Mouse (Mus musculus): ENCODE data around the gene Sycp2l. TPM values are rescaled to one million over a fixed set of nuclear protein-coding genes. Genes with fewer than 3 reads are reported as not detected.

Sycp2l gene
- polyA plus RNA-seq, 1 experiment from 2014 or later, result not detected

GRCm38 (mm10) chr13:41212558-41213322, 98.6 kb downstream of the Sycp2l start:
- H3K36me3 ChIP-seq (ENCODE audit: control insufficient read depth, insufficient read depth, low read length), result no peaks in the 10 kb centered on the region
- no peaks in the 10 kb centered on the region for H3K27me3 ChIP-seq (ENCODE audit: control insufficient read depth, insufficient read depth, low read length)
- H3K4me1 ChIP-seq (ENCODE audit: control insufficient read depth in 2 of 2, insufficient read depth in 2 of 2, low read length in 2 of 2), result no peaks in the 10 kb centered on the region
- no peak overlapping the region for H3K27ac ChIP-seq (replicated peaks in 1 of 2; ENCODE audit: control insufficient read depth in 1 of 2, insufficient read depth in 1 of 2, low read depth in 2 of 2, low read length in 2 of 2)
- no peak for ATAC-seq (ENCODE audit: insufficient number of reproducible peaks, insufficient read depth, low FRiP score, low read depth)
- no peaks in the 10 kb centered on the region for H3K9me3 ChIP-seq (ENCODE audit: control insufficient read depth, low read length)
- H3K4me2 ChIP-seq (ENCODE audit: low read length), result no peak overlapping the region
- no peak overlapping the region for H3K4me3 ChIP-seq (ENCODE audit: control insufficient read depth in 1 of 2, insufficient read depth in 1 of 2, low read depth in 1 of 2, low read length in 2 of 2)
- WGBS, result 61% methylated on average over 6 of the region's 6 CpGs
- no peak overlapping the region for H3K9ac ChIP-seq (ENCODE audit: low read length)

GRCm38 (mm10) chr13:41215669-41216068, 101.6 kb downstream of the Sycp2l start:
- no peaks in the 10 kb centered on the region for H3K27me3 ChIP-seq (ENCODE audit: control insufficient read depth, insufficient read depth, low read length)
- no peak overlapping the region for H3K4me2 ChIP-seq (ENCODE audit: low read length)
- H3K36me3 ChIP-seq (ENCODE audit: control insufficient read depth, insufficient read depth, low read length), result no peaks in the 10 kb centered on the region
- H3K9ac ChIP-seq (ENCODE audit: low read length), result no peak overlapping the region
- H3K4me3 ChIP-seq (ENCODE audit: control insufficient read depth in 1 of 2, insufficient read depth in 1 of 2, low read depth in 1 of 2, low read length in 2 of 2), result no peak overlapping the region
- 75% methylated on average over 6 of the region's 6 CpGs for WGBS
- H3K27ac ChIP-seq (replicated peaks in 1 of 2; ENCODE audit: control insufficient read depth in 1 of 2, insufficient read depth in 1 of 2, low read depth in 2 of 2, low read length in 2 of 2), result no peak overlapping the region
- 0 out of 2 replicates have a peak, but pooled peaks cover 3% of the 10 kb centered on the region for H3K9me3 ChIP-seq (ENCODE audit: control insufficient read depth, low read length)
- ATAC-seq (ENCODE audit: insufficient number of reproducible peaks, insufficient read depth, low FRiP score, low read depth), result no peak
- H3K4me1 ChIP-seq (ENCODE audit: control insufficient read depth in 2 of 2, insufficient read depth in 2 of 2, low read length in 2 of 2), result peaks cover 0 to 2% of the 10 kb centered on the region in 2 experiments; a peak in 1 of 4 replicates

GRCm38 (mm10) chr13:41216236-41216635, 102.1 kb downstream of the Sycp2l start:
- Histone ChIP-seq H3K9ac (ENCODE audit: low read length) (no peak overlapping the region), H3K36me3 (ENCODE audit: control insufficient read depth, insufficient read depth, low read length) (no peaks in the 10 kb centered on the region), H3K9me3 (ENCODE audit: control insufficient read depth, low read length) (0 out of 2 replicates have a peak, but pooled peaks cover 7% of the 10 kb centered on the region), H3K27me3 (ENCODE audit: control insufficient read depth, insufficient read depth, low read length) (no peaks in the 10 kb centered on the region), H3K4me1 (ENCODE audit: control insufficient read depth in 2 of 2, insufficient read depth in 2 of 2, low read length in 2 of 2) (peaks cover 0 to 2% of the 10 kb centered on the region in 2 experiments; a peak in 1 of 4 replicates), H3K4me2 (ENCODE audit: low read length) (no peak overlapping the region), H3K4me3 (ENCODE audit: control insufficient read depth in 1 of 2, insufficient read depth in 1 of 2, low read depth in 1 of 2, low read length in 2 of 2) (no peak overlapping the region), H3K27ac (replicated peaks in 1 of 2; ENCODE audit: control insufficient read depth in 1 of 2, insufficient read depth in 1 of 2, low read depth in 2 of 2, low read length in 2 of 2) (no peak overlapping the region)
- WGBS, result 66% methylated on average over 3 of the region's 3 CpGs
- ATAC-seq (ENCODE audit: insufficient number of reproducible peaks, insufficient read depth, low FRiP score, low read depth), result no peak

GRCm38 (mm10) chr13:41219056-41219455, 104.9 kb downstream of the Sycp2l start:
- H3K27ac ChIP-seq (replicated peaks in 1 of 2; ENCODE audit: control insufficient read depth in 1 of 2, insufficient read depth in 1 of 2, low read depth in 2 of 2, low read length in 2 of 2), result no peak overlapping the region
- H3K4me2 ChIP-seq (ENCODE audit: low read length), result no peak overlapping the region
- H3K9ac ChIP-seq (ENCODE audit: low read length), result no peak overlapping the region
- 31% methylated on average over 1 of the region's 1 CpGs for WGBS
- H3K4me3 ChIP-seq (ENCODE audit: control insufficient read depth in 1 of 2, insufficient read depth in 1 of 2, low read depth in 1 of 2, low read length in 2 of 2), result no peak overlapping the region
- H3K9me3 ChIP-seq (ENCODE audit: control insufficient read depth, low read length), result 0 out of 2 replicates have a peak, but pooled peaks cover 14% of the 10 kb centered on the region
- no peaks in the 10 kb centered on the region for H3K27me3 ChIP-seq (ENCODE audit: control insufficient read depth, insufficient read depth, low read length)
- peaks cover 0 to 2% of the 10 kb centered on the region in 2 experiments; a peak in 1 of 4 replicates for H3K4me1 ChIP-seq (ENCODE audit: control insufficient read depth in 2 of 2, insufficient read depth in 2 of 2, low read length in 2 of 2)
- no peak for ATAC-seq (ENCODE audit: insufficient number of reproducible peaks, insufficient read depth, low FRiP score, low read depth)
- no peaks in the 10 kb centered on the region for H3K36me3 ChIP-seq (ENCODE audit: control insufficient read depth, insufficient read depth, low read length)

- Histone ChIP-seq H3K9me3 (ENCODE audit: control insufficient read depth, low read length) (0 out of 2 replicates have a peak, but pooled peaks cover 14% of the 10 kb centered on the region), H3K9ac (ENCODE audit: low read length) (peak overlapping the region; percentile 56), H3K27me3 (ENCODE audit: control insufficient read depth, insufficient read depth, low read length) (no peaks in the 10 kb centered on the region), H3K4me2 (ENCODE audit: low read length) (peak overlapping the region; percentile 74), H3K4me3 (ENCODE audit: control insufficient read depth in 1 of 2, insufficient read depth in 1 of 2, low read depth in 1 of 2, low read length in 2 of 2) (peak overlapping the region; percentile 53 to 58), H3K36me3 (ENCODE audit: control insufficient read depth, insufficient read depth, low read length) (no peaks in the 10 kb centered on the region), H3K27ac (replicated peaks in 1 of 2; ENCODE audit: control insufficient read depth in 1 of 2, insufficient read depth in 1 of 2, low read depth in 2 of 2, low read length in 2 of 2) (no peak overlapping the region), H3K4me1 (ENCODE audit: control insufficient read depth in 2 of 2, insufficient read depth in 2 of 2, low read length in 2 of 2) (peaks cover 0 to 2% of the 10 kb centered on the region in 2 experiments; a peak in 1 of 4 replicates)
- no peak for ATAC-seq (ENCODE audit: insufficient number of reproducible peaks, insufficient read depth, low FRiP score, low read depth)
- 4% methylated on average over 32 of the region's 39 CpGs for WGBS
Measured at GRCm38 (mm10) chr13:41219687-41220303, 105.7 kb downstream of the Sycp2l start.

GRCm38 (mm10) chr13:41220304-41220834, 106.3 kb downstream of the Sycp2l start, which contains the start of gene Elovl2:
Gene Elovl2, minus strand, starts transcription at chr13:41220405.
- WGBS, result 1% methylated on average over 60 of the region's 77 CpGs
- peak within 1 kb of the TSS; percentile 74 for H3K4me2 ChIP-seq (ENCODE audit: low read length)
- H3K36me3 ChIP-seq (ENCODE audit: control insufficient read depth, insufficient read depth, low read length), result no peaks in the 10 kb centered on the region
- peaks cover 0 to 2% of the 10 kb centered on the region in 2 experiments; a peak in 1 of 4 replicates for H3K4me1 ChIP-seq (ENCODE audit: control insufficient read depth in 2 of 2, insufficient read depth in 2 of 2, low read length in 2 of 2)
- H3K4me3 ChIP-seq (ENCODE audit: control insufficient read depth in 1 of 2, insufficient read depth in 1 of 2, low read depth in 1 of 2, low read length in 2 of 2), result peak within 1 kb of the TSS; percentile 53 to 58
- peak; percentile 91 for ATAC-seq (ENCODE audit: insufficient number of reproducible peaks, insufficient read depth, low FRiP score, low read depth)
- no peaks in the 10 kb centered on the region for H3K27me3 ChIP-seq (ENCODE audit: control insufficient read depth, insufficient read depth, low read length)
- 0 out of 2 replicates have a peak, but pooled peaks cover 14% of the 10 kb centered on the region for H3K9me3 ChIP-seq (ENCODE audit: control insufficient read depth, low read length)
- no peak within 1 kb of the TSS for H3K27ac ChIP-seq (replicated peaks in 1 of 2; ENCODE audit: control insufficient read depth in 1 of 2, insufficient read depth in 1 of 2, low read depth in 2 of 2, low read length in 2 of 2)
- H3K9ac ChIP-seq (ENCODE audit: low read length), result peak within 1 kb of the TSS; percentile 56
